Mouse (Mus musculus): ENCODE data around the gene Tmem91.

DNA sequence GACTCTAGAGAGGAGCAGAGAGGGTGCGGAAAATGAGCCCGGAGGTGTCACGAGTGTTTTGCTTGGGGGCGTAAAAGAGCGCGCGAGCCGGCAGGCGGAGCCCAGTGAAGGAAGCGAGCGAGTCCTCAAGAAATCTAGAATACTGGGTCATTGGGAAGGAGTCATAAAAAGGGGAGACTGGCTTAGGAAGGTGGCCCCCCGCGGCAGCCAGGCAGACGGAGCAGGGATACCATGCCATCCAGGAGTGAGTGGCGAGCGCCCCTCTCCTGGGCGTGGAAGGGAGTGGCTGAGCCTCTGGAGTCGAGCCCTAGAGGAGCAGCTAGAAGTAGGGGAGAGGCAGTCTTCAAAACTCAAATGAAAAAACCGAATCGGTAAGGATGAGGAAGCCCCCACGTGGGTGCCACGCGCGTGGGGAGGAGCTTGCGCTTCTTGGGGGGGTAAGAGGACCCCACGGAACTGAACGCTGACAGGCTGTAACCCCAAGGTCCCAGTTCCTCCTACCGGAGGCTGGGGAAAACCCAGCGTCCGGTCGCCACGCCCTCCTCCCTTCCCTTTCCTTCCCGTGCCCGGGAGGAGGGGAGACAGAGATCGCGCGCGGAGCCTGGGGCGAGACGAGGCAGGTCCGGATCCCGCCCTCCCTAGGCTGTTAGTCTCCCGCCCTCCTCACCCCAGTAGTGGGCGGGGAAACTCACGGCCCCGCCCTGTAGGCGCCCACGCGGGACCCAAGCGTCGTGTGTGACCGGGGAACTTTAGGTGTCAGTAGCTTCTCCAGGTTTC lies 14.0 kb upstream of the Tmem91 start:
- TF ChIP-seq CTCF (IDR thresholded peaks at IDR 0.05; ENCODE audit: borderline replicate concordance, insufficient read depth, low read length) (no peak), POLR2A (IDR thresholded peaks at IDR 0.05; ENCODE audit: low read depth, low read length) (peak; percentile 43; the same call in 1 of the 2 replicates)

All from embryonic fibroblast, embryonic 13.5 days (primary cell).